Mouse (Mus musculus): ENCODE measurements around the gene Tbx3.

DNA sequence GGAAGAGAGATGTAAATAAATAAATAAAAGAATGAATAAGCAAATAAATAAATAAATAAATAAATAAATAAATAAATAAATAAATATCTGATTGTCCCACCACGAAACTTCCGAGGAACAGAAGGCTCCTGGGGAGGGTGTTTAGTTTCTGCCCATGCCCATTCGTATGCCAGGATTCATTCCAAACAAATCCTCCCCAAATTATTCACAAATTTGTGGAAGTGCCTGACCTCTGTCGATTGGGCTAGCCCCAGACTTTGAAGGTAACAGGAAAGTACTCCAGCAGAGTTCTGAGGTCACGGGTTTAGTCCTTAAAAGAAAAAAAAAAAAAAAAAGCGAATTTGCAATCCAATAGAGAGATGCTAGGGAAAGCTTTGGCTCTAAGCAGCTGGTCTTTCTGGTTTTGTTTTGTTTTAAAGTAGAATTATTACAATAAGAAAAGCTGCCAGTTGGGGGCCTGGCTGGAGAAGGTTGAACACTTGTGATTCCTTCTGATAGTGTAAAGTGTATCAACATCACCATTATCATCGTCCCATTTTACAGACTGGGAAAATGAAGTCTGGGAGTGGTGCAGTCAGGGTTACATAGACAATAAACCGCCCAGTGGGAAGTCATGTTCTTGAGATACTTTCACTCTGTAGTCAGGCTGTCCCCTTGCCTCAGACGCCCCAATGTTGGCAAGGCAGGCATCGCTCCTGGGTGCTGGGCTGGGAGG lies 9.3 kb downstream of the Tbx3 start:
- TF ChIP-seq CTCF (IDR thresholded peaks at IDR 0.05; ENCODE audit: low read depth): no peak
- TF ChIP-seq EP300 (IDR thresholded peaks at IDR 0.05; ENCODE audit: low read depth): no peak

All from liver, embryonic 14.5 days (tissue).